Mouse (Mus musculus): Measurements from ENCODE around the gene Trp53bp1. TPM values are rescaled to one million over a fixed set of nuclear protein-coding genes. Genes with fewer than 3 reads are reported as not detected.

The Trp53bp1 gene
- total and polyA plus RNA-seq, 3 experiments: 38.0 to 68.7 (median 55.2) TPM

GRCm38 (mm10) chr2:121244099-121244498, 27.1 kb downstream of the Trp53bp1 start:
- TF ChIP-seq NELFE (IDR thresholded peaks at IDR 0.05; ENCODE audit: low read depth, low read length): no peak
- no peak for TF ChIP-seq CTCF (conservative IDR thresholded peaks at IDR 0.05 in 1 of 2, IDR thresholded peaks at IDR 0.05 in 1 of 2; ENCODE audit: low read depth in 2 of 2, low read length in 2 of 2)
- TF ChIP-seq SMC3 (IDR thresholded peaks at IDR 0.05; ENCODE audit: low read depth, low read length): no peak
- no peak for TF ChIP-seq PAX5 (IDR thresholded peaks at IDR 0.05; ENCODE audit: low read length)
- TF ChIP-seq SIN3A (IDR thresholded peaks at IDR 0.05; ENCODE audit: low read length): no peak
- TF ChIP-seq E2F4 (IDR thresholded peaks at IDR 0.05; ENCODE audit: insufficient replicate concordance, low read depth, low read length): no peak
- no peak for TF ChIP-seq UBTF (IDR thresholded peaks at IDR 0.05; ENCODE audit: low read depth, low read length)
- TF ChIP-seq EP300 (IDR thresholded peaks at IDR 0.05; ENCODE audit: low read length): no peak
- no peak for TF ChIP-seq MYC (IDR thresholded peaks at IDR 0.05; ENCODE audit: low read depth, low read length)
- TF ChIP-seq MEF2A (IDR thresholded peaks at IDR 0.05; ENCODE audit: borderline replicate concordance, low read depth, low read length): no peak
- no peak for TF ChIP-seq ETS1 (conservative IDR thresholded peaks at IDR 0.05; ENCODE audit: low read depth, low read length)
- no peak for TF ChIP-seq CHD1 (IDR thresholded peaks at IDR 0.05; ENCODE audit: low read depth, low read length)
- TF ChIP-seq TCF12 (IDR thresholded peaks at IDR 0.05; ENCODE audit: low read depth, low read length): no peak
- TF ChIP-seq JUND (conservative IDR thresholded peaks at IDR 0.05; ENCODE audit: low read depth, low read length): no peak
- TF ChIP-seq NRF1 (IDR thresholded peaks at IDR 0.05; ENCODE audit: low read depth, low read length): no peak
- TF ChIP-seq IRF4 (IDR thresholded peaks at IDR 0.05; ENCODE audit: low read depth, low read length): no peak
- no peak for TF ChIP-seq TBP (conservative IDR thresholded peaks at IDR 0.05; ENCODE audit: low read depth, low read length)
- Histone ChIP-seq H3K4me1 (ENCODE audit: control insufficient read depth in 1 of 2, insufficient read depth in 2 of 2) (no peaks in the 10 kb centered on the region), H3K4me3 (replicated peaks in 1 of 3; ENCODE audit: low read depth in 2 of 3, low read length in 2 of 3, poor library complexity in 1 of 3) (no peak overlapping the region), H3K36me3 (replicated peaks in 1 of 2; ENCODE audit: control insufficient read depth in 1 of 2, insufficient read depth in 1 of 2, low read length in 1 of 2) (peaks cover 59 to 85% of the 10 kb centered on the region in 2 experiments), H3K9me3 (replicated peaks; ENCODE audit: low read length) (no peaks in the 10 kb centered on the region), H3K9ac (ENCODE audit: insufficient read depth, low read depth) (no peak overlapping the region), H3K27me3 (replicated peaks) (no peaks in the 10 kb centered on the region), H3K4me2 (ENCODE audit: insufficient read depth, low read depth, poor library complexity, severe bottlenecking) (no peak overlapping the region), H3K79me2 (replicated peaks; ENCODE audit: control insufficient read depth, extremely low read depth, insufficient read depth, poor library complexity, severe bottlenecking) (peaks cover 8% of the 10 kb centered on the region; the same call in 1 of the 2 replicates), H3K27ac (ENCODE audit: insufficient read depth, low read depth) (no peak overlapping the region)
- in situ Hi-C loops (cut with MboI; ENCODE audit: low pct_ligation_motif_present, low pct_unique_long_range_greater_than_20kb, low sequenced_read_pairs) (no loop called here), dilution Hi-C loops (cut with MboI; ENCODE audit: extremely low pct_ligation_motif_present, extremely low pct_unique_long_range_greater_than_20kb, low sequenced_read_pairs) (no loop called here)
- no peak for DNase-seq (ENCODE audit: extremely low read depth)

- Histone ChIP-seq H3K79me2 (replicated peaks; ENCODE audit: control insufficient read depth, extremely low read depth, insufficient read depth, poor library complexity, severe bottlenecking) (peaks cover 5% of the 10 kb centered on the region), H3K9ac (ENCODE audit: insufficient read depth, low read depth) (no peak overlapping the region), H3K27me3 (replicated peaks) (no peaks in the 10 kb centered on the region), H3K27ac (ENCODE audit: insufficient read depth, low read depth) (no peak overlapping the region), H3K9me3 (replicated peaks; ENCODE audit: low read length) (no peaks in the 10 kb centered on the region), H3K4me3 (replicated peaks in 1 of 3; ENCODE audit: low read depth in 2 of 3, low read length in 2 of 3, poor library complexity in 1 of 3) (no peak overlapping the region), H3K36me3 (replicated peaks in 1 of 2; ENCODE audit: control insufficient read depth in 1 of 2, insufficient read depth in 1 of 2, low read length in 1 of 2) (peaks cover 58 to 82% of the 10 kb centered on the region in 2 experiments), H3K4me2 (ENCODE audit: insufficient read depth, low read depth, poor library complexity, severe bottlenecking) (no peak overlapping the region), H3K4me1 (ENCODE audit: control insufficient read depth in 1 of 2, insufficient read depth in 2 of 2) (no peaks in the 10 kb centered on the region)
- dilution Hi-C loops (cut with MboI; ENCODE audit: extremely low pct_ligation_motif_present, extremely low pct_unique_long_range_greater_than_20kb, low sequenced_read_pairs): no loop called here
- in situ Hi-C loops (cut with MboI; ENCODE audit: low pct_ligation_motif_present, low pct_unique_long_range_greater_than_20kb, low sequenced_read_pairs): no loop called here
- DNase-seq (ENCODE audit: extremely low read depth): no peak
- no peak for TF ChIP-seq CHD2 (IDR thresholded peaks at IDR 0.05; ENCODE audit: low read length)
- no peak for TF ChIP-seq JUND (conservative IDR thresholded peaks at IDR 0.05; ENCODE audit: low read depth, low read length)
- TF ChIP-seq E2F4 (IDR thresholded peaks at IDR 0.05; ENCODE audit: insufficient replicate concordance, low read depth, low read length): no peak
- TF ChIP-seq USF2 (conservative IDR thresholded peaks at IDR 0.05; ENCODE audit: low read depth, low read length): no peak
- no peak for TF ChIP-seq MYC (IDR thresholded peaks at IDR 0.05; ENCODE audit: low read depth, low read length)
- no peak for TF ChIP-seq ELF1 (IDR thresholded peaks at IDR 0.05; ENCODE audit: low read depth, low read length)
- no peak for TF ChIP-seq RCOR1 (conservative IDR thresholded peaks at IDR 0.05; ENCODE audit: low read depth, low read length)
- TF ChIP-seq ZC3H11A (IDR thresholded peaks at IDR 0.05; ENCODE audit: low read depth, low read length): no peak
- no peak for TF ChIP-seq UBTF (IDR thresholded peaks at IDR 0.05; ENCODE audit: low read depth, low read length)
- TF ChIP-seq POLR2A (IDR thresholded peaks at IDR 0.05; ENCODE audit: low read depth, low read length): no peak
- TF ChIP-seq BHLHE40 (IDR thresholded peaks at IDR 0.05; ENCODE audit: low read depth, low read length): no peak
- no peak for TF ChIP-seq RAD21 (IDR thresholded peaks at IDR 0.05; ENCODE audit: low read depth, low read length)
- TF ChIP-seq CHD1 (IDR thresholded peaks at IDR 0.05; ENCODE audit: low read depth, low read length): no peak
- no peak for TF ChIP-seq CTCF (conservative IDR thresholded peaks at IDR 0.05 in 1 of 2, IDR thresholded peaks at IDR 0.05 in 1 of 2; ENCODE audit: low read depth in 2 of 2, low read length in 2 of 2)
- TF ChIP-seq HCFC1 (IDR thresholded peaks at IDR 0.05; ENCODE audit: low read depth, low read length): no peak
- no peak for TF ChIP-seq ZNF384 (IDR thresholded peaks at IDR 0.05; ENCODE audit: low read depth, low read length)
These were observed 31.8 kb downstream of the Trp53bp1 start for GRCm38 (mm10) chr2:121239426-121239825.
